Mouse (Mus musculus): ENCODE data around the gene Mrpl22. TPM values are rescaled to one million over a fixed set of nuclear protein-coding genes. Genes with fewer than 3 reads are reported as not detected.

The Mrpl22 gene
- polyA plus RNA-seq (2015; fragmentation: Nextera tagmentation; extraction: Ambion mirVana), result 99.6 and 102 TPM in 2 replicates

DNA sequence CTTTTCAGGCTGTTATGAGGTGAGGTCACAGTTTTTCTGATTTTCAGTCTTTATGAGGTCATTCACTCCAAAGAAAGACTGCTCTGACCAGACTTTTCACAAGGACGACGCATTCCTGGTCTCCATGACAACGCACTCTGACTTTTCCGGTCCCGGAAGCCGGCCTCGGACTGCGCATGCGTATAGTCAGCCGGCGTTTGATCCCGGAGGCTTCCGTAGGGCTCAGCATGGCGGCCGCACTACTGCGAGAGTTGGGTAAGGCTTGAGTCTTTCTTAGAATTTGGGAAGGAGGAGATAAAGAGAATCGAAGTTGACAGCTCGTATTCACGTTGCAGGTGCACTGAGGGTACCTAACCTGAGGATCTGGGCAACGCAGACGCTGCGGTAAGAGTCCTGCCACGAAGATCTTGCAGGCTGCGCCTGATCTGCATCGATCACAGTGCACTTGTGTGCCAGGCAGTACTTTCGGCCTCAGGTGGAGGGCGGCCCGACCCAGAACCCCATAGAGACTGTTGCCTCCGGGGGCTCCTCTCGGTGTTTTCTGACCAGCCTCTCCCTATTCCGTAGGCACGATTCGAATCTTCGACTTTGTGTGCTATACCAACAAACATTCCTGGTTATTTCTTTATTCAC, at the start of gene Mrpl22:
Mrpl22 (plus strand) TSS at position 203 of the 633 bp plus-strand sequence.
- Histone ChIP-seq H3K9ac (peak within 1 kb of the TSS; percentile 66), H3K36me3 (peaks cover 35% of the 10 kb centered on the region), H3K4me3 (peak within 1 kb of the TSS; percentile 69), H3K4me2 (peak within 1 kb of the TSS; percentile 74), H3K9me3 (replicated peaks) (no peaks in the 10 kb centered on the region), H3K4me1 (replicated peaks) (peaks cover 22% of the 10 kb centered on the region), H3K27ac (peak within 1 kb of the TSS; percentile 6; the same call in 1 of the 2 replicates), H3K27me3 (no peaks in the 10 kb centered on the region)
- ATAC-seq (replicated peaks; ENCODE audit: insufficient number of reproducible peaks, insufficient read depth, low FRiP score, low read depth), result peak; percentile 69
- WGBS, result under 1% methylated on average over 34 of the region's 34 CpGs

DNA sequence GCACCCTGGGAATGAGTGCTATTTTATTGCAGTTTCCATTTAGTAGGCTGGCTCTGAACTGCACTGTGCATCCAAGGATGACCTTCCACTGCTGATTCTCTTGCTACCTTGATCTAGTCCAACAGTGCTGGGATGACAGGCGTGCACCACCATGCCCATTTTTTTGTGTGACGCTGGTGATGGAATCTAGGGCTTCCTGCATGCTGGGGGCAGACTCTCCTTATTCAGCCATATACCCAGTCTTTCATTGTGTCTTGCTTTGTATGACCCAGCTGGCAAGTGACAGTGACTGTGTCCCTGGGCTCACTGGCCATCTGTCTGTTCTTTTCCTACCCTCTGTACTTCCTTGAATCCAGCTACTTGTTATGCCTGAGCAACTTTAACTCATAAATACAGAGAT, 47.8 kb upstream of the Mrpl22 start:
- WGBS, result 90% methylated on average over 2 of the region's 2 CpGs
- H3K4me1 ChIP-seq (replicated peaks), result peaks cover 35% of the 10 kb centered on the region
- no peaks in the 10 kb centered on the region for H3K9me3 ChIP-seq (replicated peaks)
- H3K4me2 ChIP-seq, result no peak overlapping the region
- H3K9ac ChIP-seq, result no peak overlapping the region
- no peaks in the 10 kb centered on the region for H3K27me3 ChIP-seq
- ATAC-seq (replicated peaks; ENCODE audit: insufficient number of reproducible peaks, insufficient read depth, low FRiP score, low read depth), result no peak
- peaks cover 40% of the 10 kb centered on the region for H3K36me3 ChIP-seq
- H3K4me3 ChIP-seq, result no peak overlapping the region
- peak overlapping the region; percentile 85; the same call in 1 of the 2 replicates for H3K27ac ChIP-seq

DNA sequence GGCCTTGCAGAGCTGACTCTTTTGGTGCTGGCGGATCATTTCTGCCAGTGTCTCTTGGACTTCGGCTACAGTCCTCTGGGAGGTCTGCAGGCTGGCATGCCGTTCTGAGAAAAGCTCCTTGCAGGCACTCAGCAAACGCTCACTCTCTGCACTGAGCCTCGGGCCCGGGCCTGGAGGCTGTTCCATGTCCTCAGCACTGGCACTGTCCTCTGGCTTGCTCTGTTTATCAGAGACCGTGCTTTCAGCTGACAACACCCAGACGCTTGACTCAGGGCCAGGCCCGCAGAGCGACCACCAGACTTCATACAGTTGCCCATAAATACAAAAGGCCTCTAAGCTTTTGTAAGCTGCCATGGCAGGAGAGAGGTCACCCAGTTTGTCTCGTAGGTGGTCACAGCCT, 46.4 kb upstream of the Mrpl22 start:
- Histone ChIP-seq H3K4me1 (replicated peaks) (peaks cover 30% of the 10 kb centered on the region), H3K36me3 (peaks cover 46% of the 10 kb centered on the region), H3K9ac (no peak overlapping the region), H3K27me3 (no peaks in the 10 kb centered on the region), H3K4me2 (no peak overlapping the region), H3K9me3 (replicated peaks) (no peaks in the 10 kb centered on the region), H3K4me3 (no peak overlapping the region), H3K27ac (peak overlapping the region; percentile 85)
- WGBS, result 31% methylated on average over 11 of the region's 11 CpGs
- ATAC-seq (replicated peaks; ENCODE audit: insufficient number of reproducible peaks, insufficient read depth, low FRiP score, low read depth), result peak; percentile 56; the same call in 1 of the 2 replicates

DNA sequence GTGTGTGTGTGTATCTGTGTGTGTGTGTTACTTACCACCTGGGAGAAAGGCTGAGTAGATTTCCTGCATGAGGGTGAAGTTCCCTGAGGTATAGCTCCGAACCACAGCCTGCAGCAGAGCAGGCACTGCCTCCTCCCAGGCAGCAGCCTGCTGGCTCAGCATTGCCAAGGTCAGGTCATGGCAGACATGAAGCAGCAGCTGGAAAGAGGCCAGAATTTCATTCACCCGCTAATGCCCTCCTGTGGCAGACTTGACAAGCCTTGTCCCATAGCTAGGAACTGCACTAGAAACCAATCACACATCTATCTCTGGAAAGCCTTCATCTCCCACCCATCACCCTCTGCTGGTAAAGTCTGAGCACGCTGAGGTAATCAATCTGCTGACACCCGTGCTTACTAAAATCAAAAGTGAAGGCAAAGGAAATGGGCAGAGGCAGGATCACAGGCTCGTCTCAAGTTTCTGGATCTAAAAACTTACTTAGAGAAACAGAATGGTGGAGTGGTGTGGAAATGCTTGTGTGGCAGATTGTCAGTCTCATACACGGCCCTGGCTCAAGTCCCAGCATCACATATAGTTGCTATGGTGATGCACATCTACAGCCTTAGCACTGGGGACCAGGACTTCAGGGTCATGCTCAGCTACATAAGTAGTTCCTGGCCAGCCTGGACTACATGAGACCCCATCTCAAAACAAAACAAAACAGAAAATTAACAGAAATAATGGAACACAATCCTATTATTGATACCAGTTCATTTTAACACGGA, 44.9 kb upstream of the Mrpl22 start:
- Histone ChIP-seq H3K27ac (peak overlapping the region; percentile 85), H3K36me3 (peaks cover 42% of the 10 kb centered on the region), H3K4me3 (no peak overlapping the region), H3K27me3 (no peaks in the 10 kb centered on the region), H3K9me3 (replicated peaks) (no peaks in the 10 kb centered on the region), H3K4me1 (replicated peaks) (peaks cover 26% of the 10 kb centered on the region), H3K4me2 (no peak overlapping the region), H3K9ac (no peak overlapping the region)
- 42% methylated on average over 7 of the region's 7 CpGs for WGBS
- ATAC-seq (replicated peaks; ENCODE audit: insufficient number of reproducible peaks, insufficient read depth, low FRiP score, low read depth), result peak; percentile 61

DNA sequence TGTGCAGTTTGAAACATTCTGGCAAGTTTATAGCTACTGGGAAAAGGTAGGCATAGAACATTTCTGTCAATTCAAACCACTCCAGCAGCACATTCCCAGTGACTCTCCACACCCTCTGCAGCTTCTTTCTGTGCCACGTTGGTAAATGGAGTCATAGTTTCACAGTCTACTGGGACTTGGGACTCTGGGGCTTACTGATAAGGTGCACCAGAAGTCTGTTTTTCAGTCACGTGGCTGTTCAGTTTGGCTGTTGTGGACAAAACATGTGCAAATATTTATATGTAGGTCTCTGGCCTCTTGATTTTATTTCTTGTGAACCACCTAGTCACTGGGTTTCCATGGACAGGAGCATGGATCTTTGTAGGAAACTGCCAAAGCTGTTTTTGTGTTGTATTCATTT, 43.9 kb upstream of the Mrpl22 start:
- Histone ChIP-seq H3K4me1 (replicated peaks) (peaks cover 26% of the 10 kb centered on the region), H3K27me3 (no peaks in the 10 kb centered on the region), H3K4me2 (no peak overlapping the region), H3K9me3 (replicated peaks) (no peaks in the 10 kb centered on the region), H3K4me3 (no peak overlapping the region), H3K9ac (no peak overlapping the region), H3K36me3 (peaks cover 47% of the 10 kb centered on the region), H3K27ac (no peak overlapping the region)
- WGBS, result 69% methylated on average over 2 of the region's 2 CpGs
- no peak for ATAC-seq (replicated peaks; ENCODE audit: insufficient number of reproducible peaks, insufficient read depth, low FRiP score, low read depth)

DNA sequence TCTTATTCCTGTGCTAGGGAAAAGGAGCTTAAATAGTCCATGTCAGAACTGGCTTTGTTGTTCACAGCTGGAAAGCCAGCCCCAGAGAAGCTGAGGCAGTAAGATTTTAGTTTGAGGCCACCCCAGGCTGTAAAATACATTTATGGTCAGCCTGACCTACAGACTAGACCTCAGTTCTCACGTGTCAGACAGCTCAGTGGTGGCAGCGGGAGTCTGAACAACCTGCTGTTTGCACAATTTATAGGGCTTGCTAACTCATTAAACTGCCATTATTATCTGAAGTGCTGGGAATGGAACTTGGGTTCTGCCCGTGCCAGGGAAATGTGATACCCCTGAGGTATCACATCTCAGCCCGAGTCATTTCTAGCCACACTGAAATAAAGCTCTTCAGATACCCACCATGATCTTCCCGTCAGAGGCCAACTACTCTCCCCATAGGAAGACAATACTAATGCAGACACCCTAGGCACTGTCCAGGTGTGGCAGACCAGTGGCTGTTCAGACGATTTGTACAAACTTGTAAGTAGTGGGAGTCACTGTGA, 42.1 kb upstream of the Mrpl22 start:
- no peak overlapping the region for H3K4me3 ChIP-seq
- H3K4me2 ChIP-seq, result no peak overlapping the region
- no peaks in the 10 kb centered on the region for H3K27me3 ChIP-seq
- H3K9me3 ChIP-seq (replicated peaks), result no peaks in the 10 kb centered on the region
- H3K27ac ChIP-seq, result no peak overlapping the region
- 71% methylated on average over 6 of the region's 6 CpGs for WGBS
- H3K9ac ChIP-seq, result no peak overlapping the region
- H3K36me3 ChIP-seq, result peaks cover 60% of the 10 kb centered on the region
- peaks cover 23% of the 10 kb centered on the region for H3K4me1 ChIP-seq (replicated peaks)
- ATAC-seq (replicated peaks; ENCODE audit: insufficient number of reproducible peaks, insufficient read depth, low FRiP score, low read depth), result no peak

DNA sequence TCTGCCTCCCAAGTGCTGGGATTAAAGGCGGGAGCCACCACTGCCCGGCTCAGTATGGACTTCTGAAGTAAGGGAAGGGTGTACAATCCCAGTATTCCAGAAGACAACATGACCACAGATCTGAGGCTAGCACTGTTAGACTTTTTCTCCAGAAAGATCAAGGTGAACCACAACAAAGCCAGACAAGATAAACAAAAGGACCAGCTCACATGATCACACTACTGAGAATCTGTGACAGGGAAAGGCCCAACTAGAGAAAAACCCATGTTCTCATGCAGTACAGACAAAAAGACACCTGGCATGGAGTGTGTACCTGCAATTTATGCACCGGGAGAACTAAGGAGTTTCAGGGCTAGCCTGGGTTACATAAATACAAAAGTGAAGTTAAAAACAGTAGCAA, 39.4 kb upstream of the Mrpl22 start:
- ATAC-seq (replicated peaks; ENCODE audit: insufficient number of reproducible peaks, insufficient read depth, low FRiP score, low read depth), result no peak
- H3K4me2 ChIP-seq, result no peak overlapping the region
- no peaks in the 10 kb centered on the region for H3K4me1 ChIP-seq (replicated peaks)
- 94% methylated on average over 3 of the region's 3 CpGs for WGBS
- peaks cover 84% of the 10 kb centered on the region for H3K36me3 ChIP-seq
- H3K9me3 ChIP-seq (replicated peaks), result no peaks in the 10 kb centered on the region
- H3K27me3 ChIP-seq, result no peaks in the 10 kb centered on the region
- no peak overlapping the region for H3K27ac ChIP-seq
- no peak overlapping the region for H3K4me3 ChIP-seq
- no peak overlapping the region for H3K9ac ChIP-seq

DNA sequence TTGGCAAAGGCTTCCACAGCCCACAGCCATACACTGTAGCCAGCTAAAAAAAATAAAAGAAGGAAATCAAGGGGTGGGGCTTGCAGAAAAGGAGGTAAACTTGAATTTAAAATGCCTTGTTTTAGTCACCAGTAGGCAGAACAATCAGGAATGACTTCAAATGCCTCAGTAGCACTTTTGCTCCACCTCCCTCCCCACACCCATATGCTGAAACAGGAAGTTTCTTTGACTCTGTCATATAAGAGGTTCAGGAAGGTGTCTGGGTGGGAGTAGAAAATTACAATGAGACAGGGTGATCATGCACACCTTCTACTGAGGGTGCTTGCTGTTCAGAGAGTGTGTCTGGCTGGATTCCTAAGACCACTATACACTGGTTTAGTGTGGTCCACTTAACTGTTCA, 36.6 kb upstream of the Mrpl22 start:
- Histone ChIP-seq H3K4me1 (replicated peaks) (no peaks in the 10 kb centered on the region), H3K36me3 (peaks cover 85% of the 10 kb centered on the region)

DNA sequence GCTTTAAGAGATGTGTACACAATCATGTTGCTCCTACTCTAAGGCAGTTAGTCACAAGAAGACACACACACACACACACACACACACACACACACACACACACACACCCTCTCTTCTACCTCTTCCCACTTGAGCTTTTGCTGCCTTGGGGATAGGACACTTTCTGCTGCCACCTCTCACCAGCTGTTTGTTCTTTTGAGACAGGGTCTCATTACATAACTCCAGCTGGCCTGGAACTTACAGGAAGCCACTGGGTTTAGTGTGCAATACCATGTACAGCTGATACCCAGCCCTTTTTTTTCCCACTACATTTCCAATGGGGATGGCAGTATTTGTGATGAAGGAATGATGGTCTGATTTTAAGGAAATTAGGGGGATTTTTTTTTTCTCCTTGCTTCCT, 36.2 kb upstream of the Mrpl22 start:
- Histone ChIP-seq H3K36me3 (peaks cover 84% of the 10 kb centered on the region), H3K9me3 (replicated peaks) (no peaks in the 10 kb centered on the region)

More for the DNA sequence above, 36.6 kb upstream of the Mrpl22 start:
- H3K4me2 ChIP-seq, result no peak overlapping the region
- H3K4me3 ChIP-seq, result no peak overlapping the region
- no peak overlapping the region for H3K27ac ChIP-seq
- no peak overlapping the region for H3K9ac ChIP-seq
- H3K9me3 ChIP-seq (replicated peaks), result no peaks in the 10 kb centered on the region
- no peak for ATAC-seq (replicated peaks; ENCODE audit: insufficient number of reproducible peaks, insufficient read depth, low FRiP score, low read depth)
- H3K27me3 ChIP-seq, result no peaks in the 10 kb centered on the region

DNA sequence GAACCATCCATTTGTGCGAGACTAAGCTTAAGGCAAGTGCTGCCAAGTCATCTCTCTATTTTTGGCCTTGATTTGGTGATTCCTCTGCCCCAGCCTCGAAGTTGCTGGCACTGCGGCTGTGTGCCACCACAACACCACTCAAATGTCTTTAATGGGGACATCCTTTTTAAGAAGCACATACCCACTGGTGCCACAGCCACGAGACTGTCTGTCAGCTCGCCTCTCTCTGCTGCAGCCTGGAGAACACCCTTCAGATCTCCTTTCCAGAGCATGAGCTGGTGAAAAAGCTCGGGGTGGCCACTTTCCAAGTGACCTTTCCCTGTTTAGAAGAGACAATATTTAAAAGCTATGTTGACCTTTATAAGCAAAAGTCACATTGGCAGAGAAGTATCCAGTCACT, 34.8 kb upstream of the Mrpl22 start:
- no peak for ATAC-seq (replicated peaks; ENCODE audit: insufficient number of reproducible peaks, insufficient read depth, low FRiP score, low read depth)
- H3K27me3 ChIP-seq, result no peaks in the 10 kb centered on the region
- no peak overlapping the region for H3K9ac ChIP-seq
- no peaks in the 10 kb centered on the region for H3K4me1 ChIP-seq (replicated peaks)
- H3K4me3 ChIP-seq, result no peak overlapping the region
- no peak overlapping the region for H3K27ac ChIP-seq
- 88% methylated on average over 6 of the region's 6 CpGs for WGBS
- H3K36me3 ChIP-seq, result peaks cover 87% of the 10 kb centered on the region
- no peak overlapping the region for H3K4me2 ChIP-seq
- no peaks in the 10 kb centered on the region for H3K9me3 ChIP-seq (replicated peaks)

More for the DNA sequence above, 36.2 kb upstream of the Mrpl22 start:
- Histone ChIP-seq H3K9ac (no peak overlapping the region), H3K27ac (no peak overlapping the region), H3K4me2 (no peak overlapping the region), H3K4me3 (no peak overlapping the region), H3K4me1 (replicated peaks) (no peaks in the 10 kb centered on the region), H3K27me3 (no peaks in the 10 kb centered on the region)
- ATAC-seq (replicated peaks; ENCODE audit: insufficient number of reproducible peaks, insufficient read depth, low FRiP score, low read depth), result no peak

DNA sequence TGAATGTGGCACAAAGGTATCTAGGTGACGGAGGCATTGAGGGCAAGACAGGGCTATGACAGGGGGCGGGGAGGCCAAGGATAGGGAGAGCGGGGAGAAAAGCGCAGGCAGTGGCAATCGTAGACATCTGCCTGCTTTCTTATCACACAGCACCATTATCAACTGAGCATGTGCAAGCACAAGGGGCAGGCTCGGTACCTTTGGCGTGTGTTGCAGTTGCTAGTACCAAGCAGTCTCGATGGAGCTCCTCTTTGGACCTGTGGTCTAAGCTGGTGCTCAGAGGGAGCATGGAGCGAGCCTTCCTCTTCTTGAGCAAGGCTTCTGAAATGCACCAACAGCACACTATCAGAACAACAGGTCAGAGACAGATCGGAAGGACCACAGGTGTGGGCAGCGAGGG, 32.6 kb upstream of the Mrpl22 start:
- peaks cover 72% of the 10 kb centered on the region for H3K36me3 ChIP-seq

More for the DNA sequence above, 32.6 kb upstream of the Mrpl22 start:
- H3K4me1 ChIP-seq (replicated peaks), result no peaks in the 10 kb centered on the region
- H3K4me2 ChIP-seq, result no peak overlapping the region
- H3K4me3 ChIP-seq, result no peak overlapping the region
- H3K9ac ChIP-seq, result no peak overlapping the region
- H3K27ac ChIP-seq, result no peak overlapping the region
- H3K9me3 ChIP-seq (replicated peaks), result no peaks in the 10 kb centered on the region
- H3K27me3 ChIP-seq, result no peaks in the 10 kb centered on the region
- no peak for ATAC-seq (replicated peaks; ENCODE audit: insufficient number of reproducible peaks, insufficient read depth, low FRiP score, low read depth)
- WGBS, result 83% methylated on average over 11 of the region's 11 CpGs
